Mouse (Mus musculus) adrenal gland (tissue): ENCODE measurements around the gene Cped1.

Experiments used
- intact Hi-C: fragments of 180-260 bp; cut with DNase I; formaldehyde crosslinking; loops from one replicate; pipeline ENCODE4 v1.15.1; 2025

Gene Cped1

DNA sequence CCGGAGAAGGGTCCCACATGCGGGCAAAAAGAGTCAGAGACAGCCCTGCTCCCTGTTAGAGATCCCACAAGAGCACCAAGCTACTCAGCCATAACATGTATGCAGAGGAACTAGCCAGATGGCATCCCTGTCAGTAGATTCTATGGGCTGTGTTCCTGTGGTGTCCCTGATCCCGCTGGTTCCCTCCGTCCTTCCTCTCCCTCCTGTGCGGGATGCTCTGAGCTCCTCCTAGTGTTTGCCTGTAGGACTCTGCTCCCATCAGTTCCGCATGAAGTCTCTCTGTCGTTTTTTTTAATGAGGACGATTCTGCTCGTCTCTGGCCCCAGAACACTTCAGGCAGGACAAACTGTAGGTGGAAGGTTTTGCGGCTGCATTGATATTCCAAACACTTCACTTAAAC is 151.1 kb downstream of the Cped1 start:
- intact Hi-C loops, result no loop called here

DNA sequence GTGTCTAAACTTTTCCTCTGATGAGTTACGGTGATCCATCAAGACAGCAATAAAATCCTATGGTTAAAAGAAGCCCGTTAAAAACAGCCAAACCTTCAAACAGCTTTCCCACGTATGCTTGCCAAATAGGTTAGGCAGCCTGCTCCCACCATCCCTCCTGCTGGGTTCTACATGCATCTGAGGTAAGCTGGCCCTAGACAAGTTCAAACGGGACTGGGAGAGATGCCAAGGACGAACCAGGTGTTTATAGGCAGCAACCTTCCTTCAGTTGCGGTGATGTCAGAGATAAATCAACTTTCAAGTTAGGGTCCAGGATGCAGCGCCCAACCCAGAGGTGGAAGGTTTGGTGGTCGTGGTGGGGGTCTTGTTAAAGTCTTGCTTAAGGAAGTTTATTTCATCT is 155.1 kb downstream of the Cped1 start:
- intact Hi-C loops, result no loop called here

DNA sequence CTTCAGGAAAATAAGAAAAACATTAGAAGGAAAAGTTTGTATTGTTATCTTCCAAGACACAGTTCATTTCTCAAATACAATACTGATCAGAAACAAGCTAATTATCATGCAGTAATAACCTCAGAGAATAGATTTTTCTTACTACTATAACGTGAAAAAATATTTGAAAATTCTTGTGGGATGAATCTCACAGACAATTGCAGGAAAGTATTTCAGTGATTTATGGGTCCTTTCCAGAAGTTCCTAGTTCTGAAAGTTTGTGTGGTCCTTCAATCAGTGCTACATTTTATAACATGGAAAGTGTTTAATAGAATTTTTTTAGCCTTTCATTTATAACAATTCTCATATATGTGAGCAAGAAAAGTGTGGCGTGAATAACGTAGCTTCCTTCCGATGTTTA is 161.5 kb downstream of the Cped1 start:
- intact Hi-C loops, result no loop called here

DNA sequence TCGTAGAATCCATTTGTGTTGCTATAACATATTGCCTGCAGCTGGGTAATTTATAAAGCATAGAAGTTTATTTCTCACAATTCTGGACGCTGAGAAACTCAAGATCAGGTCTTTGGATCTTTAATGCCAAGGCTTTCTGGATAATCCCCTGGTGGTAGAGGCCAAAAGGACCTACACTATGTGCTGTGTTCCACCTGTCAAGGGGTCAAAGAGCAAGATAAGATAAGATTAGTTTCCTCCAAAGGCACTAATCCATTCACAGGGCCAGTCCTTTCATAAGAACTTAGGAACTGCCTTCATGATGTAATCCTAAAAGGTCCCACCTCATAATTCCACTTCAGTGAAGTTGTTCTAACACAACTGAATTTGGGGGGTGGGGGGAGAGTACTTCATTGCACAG is 162.8 kb downstream of the Cped1 start:
- intact Hi-C loops, result no loop called here

DNA sequence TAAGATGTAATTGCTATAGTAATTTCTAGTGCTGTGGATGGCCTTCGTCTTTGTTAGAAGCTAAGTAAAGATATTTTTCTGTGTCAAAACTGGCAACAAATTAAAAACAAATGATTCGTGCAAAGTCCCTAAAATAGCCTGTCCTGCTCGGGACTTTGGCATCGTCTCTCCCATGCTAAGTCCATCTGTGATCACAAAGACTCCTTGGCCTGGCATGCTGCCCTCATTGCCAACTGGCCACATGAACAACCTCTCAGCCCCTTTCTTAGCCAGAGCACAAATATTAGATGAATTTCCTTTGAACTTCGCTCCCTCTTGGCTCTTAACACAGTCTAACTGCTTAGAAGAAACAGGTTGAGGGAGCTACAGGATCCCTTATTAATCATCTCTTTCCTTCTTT is 171.7 kb downstream of the Cped1 start:
- intact Hi-C loops, result no loop called here

DNA sequence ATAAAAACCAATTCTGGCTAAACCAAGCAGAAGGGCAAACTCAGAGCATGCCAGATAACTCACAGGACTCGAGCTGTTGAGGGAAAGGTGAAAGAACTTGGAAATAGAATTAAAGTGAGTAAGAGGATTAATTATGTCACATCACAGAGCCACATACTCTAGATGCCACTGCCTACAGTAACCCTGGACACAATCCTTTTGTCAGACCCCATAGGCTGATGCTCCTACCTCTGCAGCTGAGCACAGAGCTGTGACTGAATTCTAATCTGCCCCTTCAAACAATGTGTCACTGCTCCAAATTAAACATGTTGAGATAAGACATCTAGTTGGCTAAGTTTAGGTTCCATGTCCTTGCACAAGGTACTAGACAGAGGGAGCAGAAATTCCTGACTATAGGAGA is 176.2 kb downstream of the Cped1 start:
- intact Hi-C loops, result no loop called here

DNA sequence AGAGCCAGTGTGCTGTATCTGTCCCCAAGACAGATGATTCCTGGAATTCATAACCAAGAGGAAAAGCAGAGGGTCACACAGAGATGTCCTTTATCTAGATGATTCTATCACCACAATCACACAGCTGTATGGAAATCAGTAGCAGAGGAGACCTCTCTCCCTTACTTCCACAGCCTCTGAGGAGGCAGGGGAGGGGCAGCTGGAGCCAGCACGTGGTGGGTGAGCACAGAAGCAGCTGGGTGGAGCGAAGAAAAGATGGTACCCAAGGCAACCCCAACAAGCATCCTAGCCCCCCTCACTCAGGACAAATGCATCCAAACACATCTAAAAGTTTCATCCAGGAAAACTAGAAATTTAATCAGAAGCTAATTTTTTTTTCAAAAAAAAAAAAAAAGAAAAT is 182.7 kb downstream of the Cped1 start:
- intact Hi-C loops, result no loop called here

DNA sequence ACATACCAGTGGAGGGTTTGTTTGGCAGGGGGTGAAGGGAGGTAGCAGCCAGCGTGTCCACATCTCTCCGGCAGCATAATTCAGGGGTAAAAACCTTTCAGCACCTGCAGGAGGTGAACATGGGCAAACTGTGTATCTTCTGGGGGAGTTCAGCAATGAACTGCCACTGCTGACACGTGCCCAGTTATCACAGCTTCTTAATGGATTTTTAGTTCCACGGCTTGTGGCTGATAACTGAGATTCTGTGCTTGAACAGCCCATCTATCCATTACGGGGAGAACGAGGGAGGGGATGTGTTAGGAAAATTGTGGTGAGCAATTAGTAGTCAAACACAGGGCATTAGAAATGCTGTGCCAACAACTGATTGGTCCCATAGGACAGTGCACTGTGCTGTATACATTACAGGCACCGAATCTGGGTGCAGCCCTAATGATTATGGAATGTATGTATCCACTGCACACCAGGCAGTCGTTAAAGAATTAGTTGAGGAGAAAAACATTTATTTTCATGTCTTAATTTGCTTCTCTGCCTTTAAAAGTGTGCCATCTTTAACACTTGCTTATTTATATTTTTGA is 193.1 kb downstream of the Cped1 start:
- intact Hi-C loops, result no loop called here

DNA sequence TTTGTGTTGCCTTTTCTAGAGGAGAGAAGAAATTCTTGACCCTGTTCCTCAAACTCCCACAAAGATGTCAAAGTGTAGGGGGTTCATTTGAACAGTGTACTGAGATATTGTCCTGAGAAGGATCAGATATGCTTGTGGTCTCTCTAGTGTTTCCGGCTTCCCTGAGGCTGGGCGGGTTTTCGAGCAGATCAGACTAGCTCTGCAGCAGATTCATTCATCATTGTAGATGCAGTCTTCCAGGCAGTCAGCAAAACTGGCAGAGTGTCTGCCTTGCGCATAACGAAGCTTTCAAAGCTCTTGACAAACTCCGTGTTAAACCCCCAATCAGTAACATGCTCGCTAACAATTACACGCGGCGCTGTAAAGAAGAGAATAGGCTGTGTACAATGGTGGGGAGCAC is 194.6 kb downstream of the Cped1 start:
- intact Hi-C loops, result no loop called here

DNA sequence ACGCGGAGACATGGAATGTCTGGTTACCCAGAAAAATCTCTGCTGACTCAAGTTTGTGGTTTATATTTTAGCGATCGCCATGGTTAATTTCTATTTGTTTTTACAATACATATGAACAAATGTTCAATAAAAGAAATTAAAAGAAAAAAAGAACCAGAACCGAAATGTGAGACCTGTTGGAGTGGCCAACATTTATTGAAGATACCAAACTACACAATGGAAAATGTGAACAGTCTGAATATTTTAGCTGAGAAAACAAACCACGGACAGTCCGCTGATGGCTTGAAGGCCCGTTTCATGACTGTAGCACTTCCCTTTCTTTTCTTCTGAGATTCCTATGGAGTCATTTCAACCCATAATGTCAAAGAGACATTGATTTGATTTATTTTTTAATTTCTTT is 201.3 kb downstream of the Cped1 start:
- intact Hi-C loops, result no loop called here

DNA sequence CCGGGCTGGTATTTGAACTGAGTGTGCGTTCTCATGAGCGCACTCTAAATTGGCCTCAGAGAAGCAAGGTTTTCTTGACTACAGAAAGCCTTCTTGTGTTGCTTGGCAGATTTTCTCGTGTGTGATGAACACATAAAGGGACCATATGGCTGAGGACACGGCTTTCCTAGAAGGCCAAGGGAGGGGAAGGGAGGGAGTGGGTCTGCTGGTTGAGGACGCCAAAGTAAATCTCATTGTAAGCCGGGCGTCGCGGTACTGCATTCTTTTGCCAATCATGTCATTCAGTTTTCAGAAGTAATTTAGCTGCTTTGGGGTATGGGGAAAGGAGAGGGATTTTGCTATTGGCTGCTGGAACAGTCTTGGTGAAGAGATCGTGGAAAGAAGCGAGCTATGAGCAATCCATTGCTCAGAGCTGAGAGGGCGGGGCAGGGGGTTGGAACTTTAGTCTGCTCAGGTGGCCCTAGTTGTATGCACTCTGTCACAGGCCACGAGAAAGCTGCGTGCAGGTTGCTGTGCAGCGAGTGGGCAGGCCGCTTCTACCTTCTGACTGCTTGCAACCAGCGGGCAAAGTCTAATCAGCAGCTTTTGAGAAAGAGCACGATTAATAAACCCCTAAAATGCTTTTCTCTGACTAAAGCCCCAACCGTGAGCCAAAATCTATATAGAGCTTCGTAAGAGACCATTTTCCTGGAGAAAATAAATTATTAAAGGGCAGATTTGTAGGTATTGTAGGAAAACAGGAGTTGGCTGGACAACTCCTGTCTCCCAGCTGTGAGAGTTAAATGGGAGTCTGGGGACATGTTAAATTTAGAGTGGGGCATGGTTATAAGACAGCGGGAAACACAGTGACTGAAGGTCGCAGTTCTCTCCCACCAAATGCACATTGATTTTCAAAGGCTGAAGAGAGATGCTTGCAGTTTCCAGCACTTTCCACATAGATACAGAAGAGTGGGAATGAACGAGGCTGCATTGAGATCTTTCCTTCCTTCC is 203.9 kb downstream of the Cped1 start:
- intact Hi-C loops, result no loop called here

DNA sequence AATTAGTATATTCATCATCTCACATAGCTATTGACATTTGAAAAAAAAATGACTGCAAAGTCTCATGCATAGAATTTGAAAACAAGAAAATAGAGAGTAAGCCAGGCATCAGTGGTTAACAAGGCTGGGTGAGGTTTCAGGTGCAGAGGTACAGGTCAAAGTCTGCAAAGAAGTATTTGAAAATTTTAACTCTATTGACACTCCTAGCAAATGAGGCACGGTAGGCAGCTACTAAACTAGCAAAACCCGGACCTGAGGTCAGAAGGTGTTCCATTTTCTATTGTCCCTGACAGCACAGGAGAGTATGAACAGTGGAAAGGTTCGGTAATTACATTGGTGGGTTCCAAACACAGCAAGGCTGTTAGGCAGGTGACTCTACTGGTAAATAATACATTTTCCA is 212.9 kb downstream of the Cped1 start:
- intact Hi-C loops, result no loop called here

DNA sequence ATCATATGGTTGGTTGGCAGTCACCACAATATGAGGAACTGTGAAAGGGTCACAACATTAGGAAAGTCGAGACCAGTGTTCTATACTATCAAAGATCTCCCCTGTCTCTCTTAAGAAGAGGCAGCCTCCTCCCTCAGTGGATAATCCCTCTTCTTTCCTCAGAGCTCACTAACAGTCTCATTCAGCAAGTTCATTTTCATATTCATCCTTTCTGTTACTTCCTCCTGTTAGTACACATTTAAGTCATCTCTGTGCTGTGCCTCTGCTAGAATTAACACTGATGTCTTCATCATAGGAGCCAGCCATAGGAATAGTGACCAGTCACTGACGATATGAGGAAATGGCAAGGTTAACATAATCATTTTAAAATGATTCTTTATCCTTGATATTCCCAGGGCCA is 213.8 kb downstream of the Cped1 start:
- intact Hi-C loops, result no loop called here

DNA sequence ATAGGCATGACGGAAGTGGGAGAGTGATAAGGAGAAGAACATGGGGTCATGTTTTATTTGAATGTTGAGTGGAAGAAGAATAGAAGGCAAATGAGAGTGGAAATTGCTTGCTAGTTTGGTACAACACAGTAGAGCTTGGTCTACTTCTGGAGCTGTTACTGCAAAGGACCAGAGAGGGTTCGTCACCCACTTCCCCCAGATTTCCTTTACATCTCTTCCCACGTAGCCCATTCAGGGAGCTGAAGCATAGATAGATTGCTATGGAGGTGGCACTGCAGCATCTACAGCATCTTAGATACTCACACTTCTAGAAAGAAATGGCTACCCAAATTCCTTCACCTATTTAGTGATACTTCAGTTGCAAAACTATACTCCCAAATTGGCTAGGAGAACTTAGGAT is 214.4 kb downstream of the Cped1 start:
- intact Hi-C loops, result no loop called here

DNA sequence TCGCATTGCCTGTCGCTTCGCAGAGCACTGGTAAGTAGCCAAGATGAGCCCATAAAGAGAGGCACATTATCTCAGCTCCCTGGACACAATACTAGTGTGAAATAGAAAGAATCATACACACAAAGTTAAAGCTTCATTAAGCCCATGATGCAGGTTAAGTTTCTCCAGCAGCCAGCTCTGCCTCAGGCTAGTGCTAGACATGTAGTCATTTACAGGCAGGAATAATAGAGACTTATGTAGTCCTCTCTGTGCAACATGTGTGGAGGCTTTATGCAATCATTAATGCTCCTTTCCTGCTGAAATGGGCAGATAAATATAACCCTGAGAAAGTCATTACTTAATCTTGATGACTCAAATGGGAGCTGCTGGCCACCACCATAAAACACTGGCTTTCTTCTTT is 216.2 kb downstream of the Cped1 start:
- intact Hi-C loops, result no loop called here

DNA sequence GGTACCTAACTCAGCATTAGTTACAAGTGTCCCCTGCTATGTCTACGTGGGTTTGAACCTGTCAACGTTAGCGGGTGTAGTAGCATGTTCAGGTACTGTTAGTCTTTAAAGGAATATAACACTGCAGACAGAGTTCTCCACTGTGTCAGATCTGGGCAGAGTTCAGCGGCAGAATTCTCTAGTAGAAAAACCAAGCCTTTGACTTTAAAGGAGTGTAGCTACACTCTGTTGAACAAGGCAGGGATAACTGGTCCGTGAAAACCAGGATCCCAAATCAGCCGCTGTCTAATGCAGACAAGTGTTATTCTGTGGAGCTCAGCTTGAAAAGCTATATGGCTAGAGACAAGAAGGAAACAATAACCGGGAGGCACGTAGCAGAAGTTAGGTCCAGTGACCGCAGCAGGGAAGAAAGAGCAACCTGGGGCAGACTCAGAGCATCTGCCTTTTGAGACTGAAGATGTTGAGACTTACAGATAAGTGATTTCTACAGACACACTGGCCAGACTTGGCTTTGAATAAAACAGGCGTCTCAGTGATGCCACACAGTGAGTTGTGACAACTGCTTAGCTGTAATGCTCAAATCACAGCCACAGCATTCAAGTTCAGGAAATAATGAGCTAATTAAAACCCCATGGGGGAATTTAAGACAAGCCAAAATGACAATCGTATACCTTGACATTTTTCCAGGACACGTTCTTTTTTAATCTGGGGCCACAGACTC is 219.5 kb downstream of the Cped1 start:
- intact Hi-C loops, result no loop called here

DNA sequence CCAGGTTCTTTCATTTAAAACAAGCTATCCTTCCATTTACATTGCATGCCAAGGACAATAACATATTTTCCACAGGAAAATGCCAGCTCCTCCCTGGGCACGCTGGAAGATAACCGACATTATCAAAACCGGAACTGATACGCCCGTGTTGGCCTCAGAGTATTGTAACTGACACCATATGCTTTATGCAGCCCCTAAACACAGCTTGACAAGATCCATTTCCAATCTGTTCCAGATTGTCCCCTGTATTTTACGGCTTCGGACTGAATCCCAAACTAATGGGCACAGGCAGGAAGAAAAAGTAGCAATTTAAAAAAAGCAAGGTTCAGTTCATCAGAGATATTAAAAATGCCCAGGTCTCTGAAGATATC is 220.0 kb downstream of the Cped1 start:
- intact Hi-C loops, result no loop called here

DNA sequence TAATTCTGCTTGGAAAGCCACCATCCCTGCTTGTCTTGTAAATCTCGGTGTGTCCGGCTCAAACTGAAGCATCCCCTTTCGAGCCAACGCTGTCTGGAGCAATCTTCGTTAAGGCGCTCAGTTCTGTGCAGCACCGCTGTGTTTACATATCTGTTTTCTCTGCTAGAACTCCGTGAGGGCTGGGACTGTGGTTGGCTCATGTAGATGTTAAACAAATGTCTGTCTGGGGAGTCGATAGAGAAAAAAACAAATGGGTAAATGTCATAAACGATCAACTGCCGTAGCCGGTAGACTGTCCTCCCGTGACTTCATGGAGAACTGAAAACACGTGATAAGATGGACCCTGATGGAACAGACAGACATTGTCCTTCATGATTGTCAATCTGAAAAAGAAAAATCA is 220.5 kb downstream of the Cped1 start:
- intact Hi-C loops, result no loop called here

DNA sequence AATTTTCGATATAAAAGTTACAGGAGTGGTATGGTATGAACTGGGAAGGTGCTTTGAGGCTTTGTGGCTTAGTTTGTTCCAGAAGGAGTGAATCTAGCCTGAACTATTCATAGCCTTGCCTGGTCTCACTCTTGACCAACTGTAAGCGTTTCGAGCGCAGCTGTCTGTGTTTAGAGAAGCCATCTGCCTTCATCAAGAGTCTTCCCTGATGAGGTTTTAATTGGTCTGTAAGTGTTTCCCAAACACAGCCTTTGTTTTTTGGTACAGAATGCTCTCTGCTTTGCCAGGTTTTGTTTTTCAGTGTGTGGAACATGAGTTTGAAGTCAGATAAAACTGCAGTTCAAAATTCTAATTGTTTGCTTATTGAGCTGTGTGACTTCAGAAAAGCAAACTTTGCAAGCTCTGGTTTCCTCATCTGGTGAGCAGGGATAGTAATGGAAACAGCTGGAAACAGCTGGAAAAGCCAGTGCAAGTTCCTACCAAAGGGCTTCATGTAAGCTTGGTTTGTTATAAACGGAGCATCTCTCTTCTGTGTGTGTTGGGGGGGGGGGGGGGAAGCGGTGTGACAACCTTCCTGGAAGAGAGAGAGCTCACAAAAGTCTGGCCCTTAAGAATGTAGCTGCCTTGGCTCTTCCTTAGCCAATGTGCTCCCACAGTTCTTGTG is 221.0 kb downstream of the Cped1 start:
- intact Hi-C loops, result no loop called here

DNA sequence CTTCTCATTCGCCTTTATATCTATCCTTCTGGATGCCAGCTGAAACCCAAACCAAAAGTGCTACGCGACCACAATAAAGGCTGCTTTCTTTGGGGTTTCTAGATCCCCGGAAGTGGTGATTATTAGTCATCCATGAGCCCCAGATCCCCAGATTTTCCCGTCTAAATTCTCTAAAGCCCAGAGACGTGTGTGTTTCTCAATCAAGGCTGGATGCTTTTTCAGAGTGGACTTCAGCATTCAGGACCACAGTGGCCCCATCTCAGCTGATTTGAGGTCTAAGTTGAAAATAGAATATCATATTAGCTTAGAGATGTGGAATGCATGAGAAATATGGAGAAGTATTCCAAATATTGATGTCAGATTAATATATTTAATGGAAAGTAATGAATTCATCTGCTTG is 226.4 kb downstream of the Cped1 start:
- intact Hi-C loops, result no loop called here

DNA sequence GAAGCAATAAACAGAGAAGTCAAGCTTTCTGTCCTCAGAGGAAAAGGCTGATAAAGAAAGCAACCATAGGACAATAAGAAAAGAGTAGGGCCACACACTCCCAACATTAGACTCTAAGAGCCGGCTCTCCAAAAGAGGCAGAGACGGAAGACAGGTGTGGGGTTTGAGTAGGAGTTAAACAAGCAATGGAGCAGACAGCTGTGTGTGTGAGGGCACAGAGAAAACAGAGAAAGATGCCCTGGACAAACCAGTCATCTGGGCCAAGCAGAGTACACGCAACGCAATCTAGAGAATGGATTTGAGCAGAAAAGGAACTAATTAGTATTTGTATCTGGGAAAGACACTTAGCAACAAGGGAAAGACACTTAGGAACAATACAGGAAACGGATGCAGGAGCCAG is 227.5 kb downstream of the Cped1 start:
- intact Hi-C loops, result no loop called here

DNA sequence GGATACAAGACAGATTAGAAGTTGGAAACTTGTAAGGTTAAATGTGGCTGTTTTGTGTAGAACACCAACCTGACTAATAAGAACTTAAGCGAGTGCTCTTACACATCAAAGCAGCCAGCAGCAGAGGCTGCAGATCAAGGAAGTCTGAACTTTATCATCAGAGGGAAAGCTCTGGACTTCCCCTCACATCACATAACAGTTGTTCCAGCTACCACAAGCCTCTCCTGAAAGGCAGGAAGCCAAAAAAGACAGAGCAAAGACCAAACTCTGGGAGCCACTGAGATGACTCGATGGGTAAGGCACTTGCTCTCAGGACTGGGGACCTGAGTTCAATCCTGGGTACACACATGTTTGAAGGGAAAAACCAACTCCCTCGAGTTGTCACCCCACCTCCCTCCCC is 228.1 kb downstream of the Cped1 start:
- intact Hi-C loops, result no loop called here
